Mouse (Mus musculus) left cerebral cortex, adult 2 months (tissue): ENCODE results near the gene Lkaaear1. TPM values are rescaled to one million over a fixed set of nuclear protein-coding genes. Genes with fewer than 3 reads are reported as not detected.

ENCODE experiments used
- DNase-seq, 2 experiments: peaks; one replicate each; pipeline ENCODE4 v3.0.0; 2021 to 2022; ENCODE audit warnings: low spot score in 2 of 2, mixed read lengths in 1 of 2; ENCODE audit errors: extremely low spot score in 1 of 2
- H3K27ac ChIP-seq: fragments of 200-600 bp; 2 replicates; pipeline ENCODE4 v1.8.1; 2022
- H3K4me3 ChIP-seq: fragments of 200-600 bp; 2 replicates; pipeline ENCODE4 v1.8.1; 2022
- CTCF ChIP-seq: fragments of 200-600 bp; IDR thresholded peaks from 2 replicates; pipeline ENCODE4 v1.8.1; 2022; ENCODE audit warnings: antibody characterized with exemption, mild to moderate bottlenecking, moderate library complexity
- intact Hi-C: fragments of 180-260 bp; cut with DNase I; formaldehyde crosslinking; loops from one replicate; pipeline ENCODE4 v1.15.1; 2025
- total RNA-seq, 2 experiments: library from RNA; stranded (reverse); gene quantifications; 2 replicates each; pipeline ENCODE4 v1.2.3; 2021

Lkaaear1 gene
- total RNA-seq, 2 experiments from 2014 or later, result not detected

- peak overlapping the region; percentile 59; the same call in 1 of the 2 replicates for H3K27ac ChIP-seq
- peak overlapping the region; percentile 40 for H3K4me3 ChIP-seq
- DNase-seq, result no peak
- intact Hi-C loops, result no loop called here
- TF ChIP-seq CTCF, result no peak; the same call in 1 of the 2 replicates
These were observed 27.8 kb downstream of the Lkaaear1 start for GRCm38 (mm10) chr2:181670285-181670912.

DNA sequence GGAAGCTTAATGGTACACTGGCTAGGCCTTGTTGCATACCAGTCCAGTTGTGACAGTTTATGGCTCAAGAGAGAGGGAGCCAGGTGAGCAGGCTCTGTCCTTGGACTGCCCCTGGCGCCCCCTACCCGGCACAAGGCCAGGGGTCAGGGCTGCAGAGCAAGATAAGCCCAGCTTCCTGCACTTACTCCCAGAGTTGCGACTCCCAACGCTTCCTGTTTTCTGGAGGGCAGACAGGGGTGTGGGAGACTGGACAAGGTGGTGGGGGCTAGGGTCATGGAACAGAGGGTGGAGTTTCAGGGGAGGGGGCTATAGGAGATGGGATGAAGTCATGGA, 35.0 kb downstream of the Lkaaear1 start:
- no peak for DNase-seq
- H3K27ac ChIP-seq, result peak overlapping the region; percentile 32; the same call in 1 of the 2 replicates
- no peak overlapping the region for H3K4me3 ChIP-seq

GRCm38 (mm10) chr2:181662620-181663297, 35.5 kb downstream of the Lkaaear1 start:
- intact Hi-C loops, result no loop called here
- H3K27ac ChIP-seq, result peak overlapping the region; percentile 32; the same call in 1 of the 2 replicates
- no peak for TF ChIP-seq CTCF
- DNase-seq, result no peak
- H3K4me3 ChIP-seq, result no peak overlapping the region

More for the DNA sequence above, 35.0 kb downstream of the Lkaaear1 start:
- intact Hi-C loops, result no loop called here
- no peak for TF ChIP-seq CTCF

- peak; percentile 69 for TF ChIP-seq CTCF
- intact Hi-C loops, result loop anchor here (1.0 to 5.0 kb wide), 2 partner anchors 19 to 48 kb away; no protein-coding TSS in a partner anchor
- peak; percentile 75 to 80 for DNase-seq
- Histone ChIP-seq H3K4me3 (no peak overlapping the region), H3K27ac (peak overlapping the region; percentile 68)
These were observed 38.6 kb downstream of the Lkaaear1 start for GRCm38 (mm10) chr2:181659609-181660055.

DNA sequence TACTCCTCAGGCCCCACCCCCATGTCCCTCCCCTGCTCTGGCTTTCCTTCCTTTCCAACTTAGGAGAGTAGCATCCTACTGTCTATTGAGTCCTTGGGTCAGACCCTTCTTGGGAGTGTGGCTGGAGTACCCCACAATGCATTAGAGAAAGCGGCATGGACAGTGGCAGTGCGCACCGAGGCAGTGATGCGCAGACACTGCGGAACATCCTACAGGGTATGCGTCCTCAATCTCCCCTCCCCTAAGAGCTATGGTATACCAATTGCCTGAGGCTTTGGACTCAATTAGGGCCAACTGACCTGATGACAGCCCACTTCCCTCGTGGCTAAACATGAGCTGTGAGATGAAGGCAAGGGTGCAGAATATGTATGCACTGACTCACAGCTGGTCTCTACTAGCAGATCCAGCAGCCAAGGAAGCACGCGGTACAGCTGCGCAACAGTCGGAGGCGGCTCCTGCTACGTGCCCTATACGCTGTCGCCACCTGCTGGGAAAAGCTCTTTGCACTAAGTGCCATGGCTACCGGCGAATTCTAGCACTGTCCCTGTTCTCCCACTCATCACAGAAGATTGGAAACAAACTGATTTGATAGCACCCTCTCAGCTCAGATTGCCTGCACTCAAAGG, 39.2 kb downstream of the Lkaaear1 start:
- intact Hi-C loops, result loop anchor here (1.0 to 5.0 kb wide), 2 partner anchors 19 to 48 kb away; no protein-coding TSS in a partner anchor
- H3K27ac ChIP-seq, result peak overlapping the region; percentile 68

DNA sequence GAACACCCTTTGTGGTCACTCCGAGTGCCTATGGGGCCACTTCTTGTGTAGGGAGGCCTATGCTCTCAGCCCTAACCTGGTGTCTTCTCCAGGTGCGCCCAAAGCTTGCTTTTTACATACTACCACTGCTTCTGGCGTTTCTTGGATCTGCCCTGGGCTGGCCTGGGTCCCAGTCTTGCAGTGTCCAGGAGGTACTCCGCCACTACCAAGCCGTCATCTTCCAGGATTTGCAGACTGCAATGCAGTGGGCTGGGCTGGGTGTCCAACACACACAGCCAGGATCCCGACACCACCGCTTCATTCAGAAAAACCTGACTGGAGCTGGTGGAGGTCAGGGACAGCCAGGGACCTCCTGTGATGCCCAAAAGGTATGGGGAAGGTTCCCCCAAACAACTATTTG, 39.7 kb downstream of the Lkaaear1 start:
- intact Hi-C loops, result loop anchor here (5.0 kb wide), 1 partner anchor 49 kb away; no protein-coding TSS in a partner anchor
- no peak overlapping the region for H3K27ac ChIP-seq
- H3K4me3 ChIP-seq, result no peak overlapping the region
- no peak for TF ChIP-seq CTCF
- DNase-seq, result no peak

More for the DNA sequence above, 39.2 kb downstream of the Lkaaear1 start:
- peak; percentile 53 to 58 for DNase-seq
- TF ChIP-seq CTCF, result no peak
- H3K4me3 ChIP-seq, result no peak overlapping the region

DNA sequence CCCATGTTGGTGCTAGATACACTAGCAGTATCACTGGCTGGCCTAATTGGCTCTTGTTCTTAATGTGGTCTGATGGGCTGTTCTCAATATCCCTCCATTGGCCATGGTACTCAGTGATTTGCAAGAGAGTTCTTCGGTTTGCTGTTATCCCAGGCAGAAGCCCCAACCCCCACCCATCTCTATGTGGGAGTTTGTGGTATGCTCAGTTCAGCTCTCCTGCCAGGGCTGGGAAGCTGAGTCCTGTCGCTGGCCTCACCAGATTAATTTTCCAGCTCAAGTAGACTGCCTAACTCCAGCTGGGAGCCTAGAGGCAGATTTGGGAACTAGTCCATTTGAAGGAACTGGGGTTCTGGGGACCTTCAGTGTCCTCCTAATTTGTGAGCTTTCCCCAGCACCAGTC, 40.8 kb downstream of the Lkaaear1 start:
- no peak; the same call in 1 of the 2 replicates for TF ChIP-seq CTCF
- Histone ChIP-seq H3K27ac (no peak overlapping the region), H3K4me3 (no peak overlapping the region)
- intact Hi-C loops, result loop anchor here (5.0 kb wide), 1 partner anchor 50 kb away; no protein-coding TSS in a partner anchor
- DNase-seq, result no peak

DNA sequence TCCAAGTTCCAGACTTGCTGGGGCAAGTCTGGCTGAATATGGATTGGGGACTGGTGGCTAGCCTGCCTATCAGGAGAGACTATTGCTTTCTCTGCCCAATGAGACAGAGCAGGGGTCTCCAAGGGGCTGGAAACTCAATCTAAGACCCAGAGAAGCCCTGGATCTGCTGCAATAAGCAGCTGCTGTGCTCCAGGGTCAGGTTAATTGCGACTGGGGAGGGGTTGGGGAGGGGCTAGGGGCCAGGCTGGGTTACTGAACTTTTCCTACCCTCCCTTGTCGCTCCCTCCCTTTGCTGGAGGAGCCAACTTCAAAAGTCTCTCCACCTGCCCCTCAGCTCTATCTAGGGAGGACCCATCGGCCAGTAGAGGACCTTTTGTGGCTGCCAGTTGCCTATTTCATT, 41.5 kb downstream of the Lkaaear1 start, which contains the start of gene Gm29797:
Gene Gm29797 (plus strand): TSS at position 301 of the 400 bp plus-strand sequence.
- intact Hi-C loops, result loop anchor here (5.0 kb wide), 1 partner anchor 51 kb away; no protein-coding TSS in a partner anchor

DNA sequence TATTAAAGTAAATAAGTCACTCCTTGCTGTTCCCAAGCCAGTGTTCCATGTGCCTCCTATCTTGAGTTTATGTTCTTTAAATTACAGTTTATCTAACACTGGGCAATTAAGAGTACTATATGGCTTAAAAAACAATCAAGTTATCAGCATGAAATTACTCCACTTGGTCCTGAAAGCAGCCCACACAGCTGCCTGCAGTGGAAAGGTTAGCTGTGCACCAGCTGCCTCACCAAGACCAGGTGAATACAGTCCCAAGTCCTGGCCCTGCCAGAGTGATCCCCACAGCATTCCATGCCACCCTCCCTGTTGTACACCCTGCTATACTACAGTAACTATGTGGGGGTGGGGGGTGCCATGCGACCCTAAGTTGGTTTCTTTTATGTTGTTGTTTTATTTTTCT, 44.7 kb downstream of the Lkaaear1 start:
- TF ChIP-seq CTCF, result no peak
- H3K27ac ChIP-seq, result no peak overlapping the region
- intact Hi-C loops, result no loop called here
- DNase-seq, result no peak
- H3K4me3 ChIP-seq, result no peak overlapping the region

More for the DNA sequence above, 41.5 kb downstream of the Lkaaear1 start, which contains the start of gene Gm29797:
- H3K4me3 ChIP-seq, result no peak within 1 kb of the TSS
- DNase-seq, result no peak
- no peak within 1 kb of the TSS for H3K27ac ChIP-seq
- TF ChIP-seq CTCF, result no peak

DNA sequence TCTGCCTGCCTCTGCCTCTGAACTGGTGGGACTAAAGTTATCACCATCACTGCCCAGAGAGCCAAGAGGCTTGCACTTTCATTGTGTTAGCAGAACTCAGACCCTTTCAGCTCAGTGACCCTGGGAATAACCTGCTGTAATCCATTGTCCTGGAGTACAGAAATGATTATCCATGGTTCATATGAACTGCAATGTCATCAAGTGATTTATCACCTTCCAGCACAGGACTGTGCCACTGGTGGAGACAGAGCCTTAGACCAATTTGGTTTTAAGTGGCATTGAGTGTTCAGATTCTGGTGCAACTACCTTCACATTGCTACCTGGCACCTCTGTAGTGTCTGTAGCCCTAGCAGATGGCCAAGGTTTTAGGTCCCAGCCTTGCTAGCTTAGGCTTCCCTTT, 45.2 kb downstream of the Lkaaear1 start:
- Histone ChIP-seq H3K4me3 (no peak overlapping the region), H3K27ac (no peak overlapping the region)
- DNase-seq, result no peak
- intact Hi-C loops, result no loop called here
- no peak for TF ChIP-seq CTCF

DNA sequence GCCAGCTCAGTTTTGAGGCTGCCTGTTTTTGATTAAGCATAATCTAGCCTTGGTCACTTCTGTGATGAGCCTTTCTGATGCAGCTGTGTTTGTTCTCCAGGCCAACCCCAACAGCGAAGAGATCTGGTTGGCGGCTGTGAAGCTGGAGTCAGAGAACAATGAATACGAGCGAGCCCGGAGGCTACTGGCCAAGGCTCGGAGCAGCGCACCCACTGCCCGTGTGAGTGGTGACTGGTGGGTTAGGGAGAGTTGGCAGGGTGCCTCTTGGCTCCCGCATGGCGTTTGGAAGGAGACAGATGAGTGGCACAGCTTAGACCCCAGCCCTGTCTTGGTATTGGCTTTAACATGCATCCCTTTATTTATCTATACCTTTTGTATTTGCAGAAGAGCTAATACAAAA, 49.3 kb downstream of the Lkaaear1 start:
- no peak for DNase-seq
- TF ChIP-seq CTCF, result no peak
- no peak overlapping the region for H3K4me3 ChIP-seq
- intact Hi-C loops, result no loop called here
- no peak overlapping the region for H3K27ac ChIP-seq

Other genes with a start within 250 kb of the Lkaaear1 start
- gene Zbtb46, start 239.0 kb downstream of the Lkaaear1 start, total RNA-seq, result 10 to 100 TPM; 12.0 to 13.7 TPM
- gene Abhd16b, start 205.2 kb downstream of the Lkaaear1 start, total RNA-seq, result not detected
- 10 to 100 TPM; 73.2 to 76.3 TPM for gene Tpd52l2, start 201.3 kb downstream of the Lkaaear1 start, total RNA-seq
- gene Dnajc5, start 178.0 kb downstream of the Lkaaear1 start, total RNA-seq, result 100 to 1,000 TPM; 288 to 300 TPM
- 10 to 100 TPM; 57.7 to 71.1 TPM for gene Uckl1, start 113.5 kb downstream of the Lkaaear1 start, total RNA-seq
- gene Prpf6, start 106.6 kb downstream of the Lkaaear1 start, total RNA-seq, result 10 to 100 TPM; 54.4 to 57.4 TPM
- 10 to 100 TPM; 83.1 to 93.8 TPM for gene Zfp512b, start 105.6 kb downstream of the Lkaaear1 start, total RNA-seq
- gene Samd10, start 99.2 kb downstream of the Lkaaear1 start, total RNA-seq, result 10 to 100 TPM; 21.5 to 22.0 TPM
- 1 to 10 TPM in 1 of 2 experiments, under 1 TPM in 1; 0.48 to 1.3 TPM for gene Gm29797, start 41.4 kb downstream of the Lkaaear1 start, total RNA-seq
- 10 to 100 TPM; 10.9 to 11.2 TPM for gene Sox18, start 26.8 kb downstream of the Lkaaear1 start, total RNA-seq
- 10 to 100 TPM; 65.7 to 78.1 TPM for gene Tcea2, start 18.1 kb downstream of the Lkaaear1 start, total RNA-seq
- gene Rgs19, start 4.5 kb downstream of the Lkaaear1 start, total RNA-seq, result 10 to 100 TPM; 30.6 to 33.2 TPM
- 10 to 100 TPM; 48.7 to 53.2 TPM for gene Oprl1, start 16.6 kb upstream of the Lkaaear1 start, total RNA-seq
- gene Myt1, start 64.9 kb upstream of the Lkaaear1 start, total RNA-seq, result 10 to 100 TPM; 17.9 to 19.6 TPM
- gene Pcmtd2, start 139.4 kb upstream of the Lkaaear1 start, total RNA-seq, result 10 to 100 TPM; 79.1 to 90.6 TPM
- 10 to 100 TPM; 29.5 to 30.9 TPM for gene Polr3k, start 165.9 kb upstream of the Lkaaear1 start, total RNA-seq